Mouse (Mus musculus) midbrain, embryonic 14.5 days (tissue): ENCODE measurements at regions not wholly inside any gene's neighbourhood (a gene's known extent, or its start where the extent isn't known, plus 50 kb on each side); places are given as distances from the start of the nearest gene placed in this dataset.

Source experiments
- ATAC-seq: fragments of 200-750 bp; cut with Nextera tagmentation; 2 replicates; pipeline ENCODE4 v1.8.0; 2017; ENCODE audit warnings: moderate number of reproducible peaks, moderate library complexity; ENCODE audit not compliant: low FRiP score, low TSS enrichment
- DNase-seq: peaks from one replicate; pipeline ENCODE4 v3.0.0-alpha.2; 2015
- H3K27ac ChIP-seq: fragments of 300-500 bp; sonication (generic); replicated peaks from 2 replicates; pipeline ENCODE4 v1.5.1; 2014; ENCODE audit warnings: mild to moderate bottlenecking, low read depth, low read length, moderate library complexity
- H3K27me3 ChIP-seq: fragments of 300-500 bp; sonication (generic); 2 replicates; pipeline ENCODE4 v1.6.1; 2014; ENCODE audit warnings: low read length, control low read depth, mixed read lengths; ENCODE audit not compliant: control insufficient read depth, insufficient read depth
- H3K36me3 ChIP-seq: fragments of 300-500 bp; sonication (generic); 2 replicates; pipeline ENCODE4 v1.6.1; 2014; ENCODE audit warnings: low read length, control low read depth; ENCODE audit not compliant: control insufficient read depth, insufficient read depth
- H3K4me1 ChIP-seq: fragments of 300-500 bp; sonication (generic); 2 replicates; pipeline ENCODE4 v1.6.1; 2014; ENCODE audit warnings: mild to moderate bottlenecking, antibody characterized with exemption, low read length, control low read depth; ENCODE audit not compliant: control insufficient read depth, insufficient read depth
- H3K4me2 ChIP-seq: fragments of 300-500 bp; sonication (generic); 2 replicates; pipeline ENCODE4 v1.6.1; 2014; ENCODE audit warnings: mild to moderate bottlenecking, low read length, moderate library complexity
- H3K4me3 ChIP-seq: fragments of 300-500 bp; sonication (generic); replicated peaks from 2 replicates; pipeline ENCODE4 v1.5.1; 2014; ENCODE audit warnings: low read depth, low read length
- H3K9ac ChIP-seq: fragments of 300-500 bp; sonication (generic); replicated peaks from 2 replicates; pipeline ENCODE4 v1.6.1; 2014; ENCODE audit warnings: mild to moderate bottlenecking, low read length, moderate library complexity
- H3K9me3 ChIP-seq: fragments of 300-500 bp; sonication (generic); 2 replicates; pipeline ENCODE4 v1.6.1; 2016; ENCODE audit warnings: low read length, control low read depth, mixed read lengths; ENCODE audit not compliant: control insufficient read depth
- WGBS: fragments of 180-500 bp; shearing (Covaris S2); extraction: QIAGEN DNeasy Blood & Tissue Kit; methylation state at CpG from one replicate; pipeline ENCODE4 v1.1.7; 2014; 5-methylcytosine and 5-hydroxymethylcytosine counted together

GRCm38 (mm10) chr5:147794711-147795532 lies 65.3 kb upstream of the Pomp start:
- no peaks in the 10 kb centered on the region for H3K27me3 ChIP-seq
- H3K4me1 ChIP-seq, result no peaks in the 10 kb centered on the region
- DNase-seq (no peak), ATAC-seq (no peak)
- H3K27ac ChIP-seq, result no peak overlapping the region
- H3K9me3 ChIP-seq, result no peaks in the 10 kb centered on the region
- no peak overlapping the region for H3K4me2 ChIP-seq
- whole genome bisulfite sequencing, result 81% methylated on average over 17 of the region's 17 CpGs
- H3K4me3 ChIP-seq, result no peak overlapping the region
- H3K36me3 ChIP-seq, result no peaks in the 10 kb centered on the region
- no peak overlapping the region for H3K9ac ChIP-seq

GRCm38 (mm10) chr5:147793059-147793458 lies 67.2 kb upstream of the Pomp start:
- H3K36me3 ChIP-seq, result no peaks in the 10 kb centered on the region
- no peak overlapping the region for H3K4me2 ChIP-seq
- H3K9me3 ChIP-seq, result no peaks in the 10 kb centered on the region
- H3K4me1 ChIP-seq, result no peaks in the 10 kb centered on the region
- no peak overlapping the region for H3K9ac ChIP-seq
- ATAC-seq (no peak), DNase-seq (peak; percentile 27)
- H3K4me3 ChIP-seq, result no peak overlapping the region
- no peaks in the 10 kb centered on the region for H3K27me3 ChIP-seq
- H3K27ac ChIP-seq, result peak overlapping the region; percentile 37; the same call in 1 of the 2 replicates
- WGBS, result 60% methylated on average over 9 of the region's 9 CpGs

- Histone ChIP-seq H3K27ac (no peak overlapping the region), H3K4me3 (no peak overlapping the region), H3K9me3 (no peaks in the 10 kb centered on the region), H3K4me2 (no peak overlapping the region), H3K4me1 (no peaks in the 10 kb centered on the region), H3K36me3 (no peaks in the 10 kb centered on the region), H3K9ac (no peak overlapping the region), H3K27me3 (no peaks in the 10 kb centered on the region)
- ATAC-seq, result no peak
- 38% methylated on average over 4 of the region's 4 CpGs for WGBS
- peak; percentile 62 for DNase-seq
Observed at GRCm38 (mm10) chr5:147792638-147793037, 66.8 kb upstream of the Flt1 start.

GRCm38 (mm10) chr5:147791121-147791520 lies 65.3 kb upstream of the Flt1 start:
- no peak for DNase-seq
- Histone ChIP-seq H3K4me3 (no peak overlapping the region), H3K9me3 (no peaks in the 10 kb centered on the region), H3K27me3 (no peaks in the 10 kb centered on the region), H3K27ac (no peak overlapping the region), H3K4me2 (no peak overlapping the region), H3K4me1 (no peaks in the 10 kb centered on the region), H3K9ac (no peak overlapping the region), H3K36me3 (no peaks in the 10 kb centered on the region)
- ATAC-seq, result no peak

GRCm38 (mm10) chr5:147788496-147788895 lies 62.7 kb upstream of the Flt1 start:
- H3K9ac ChIP-seq, result no peak overlapping the region
- no peak overlapping the region for H3K4me2 ChIP-seq
- H3K4me3 ChIP-seq, result no peak overlapping the region
- H3K27me3 ChIP-seq, result no peaks in the 10 kb centered on the region
- WGBS, result 90% methylated on average over 6 of the region's 6 CpGs
- H3K27ac ChIP-seq, result no peak overlapping the region
- H3K9me3 ChIP-seq, result no peaks in the 10 kb centered on the region
- no peaks in the 10 kb centered on the region for H3K36me3 ChIP-seq
- DNase-seq (no peak), ATAC-seq (no peak)
- no peaks in the 10 kb centered on the region for H3K4me1 ChIP-seq

GRCm38 (mm10) chr5:147786857-147787256 lies 61.0 kb upstream of the Flt1 start:
- H3K9ac ChIP-seq, result no peak overlapping the region

GRCm38 (mm10) chr5:147784159-147784558 lies 58.3 kb upstream of the Flt1 start:
- no peak for DNase-seq
- Histone ChIP-seq H3K27me3 (no peaks in the 10 kb centered on the region), H3K36me3 (no peaks in the 10 kb centered on the region), H3K4me1 (0 out of 2 replicates have a peak, but pooled peaks cover 5% of the 10 kb centered on the region), H3K9ac (no peak overlapping the region), H3K4me2 (no peak overlapping the region), H3K4me3 (no peak overlapping the region), H3K9me3 (no peaks in the 10 kb centered on the region), H3K27ac (no peak overlapping the region)
- WGBS, result 93% methylated on average over 9 of the region's 9 CpGs
- no peak for ATAC-seq

More at GRCm38 (mm10) chr5:147786857-147787256, 61.0 kb upstream of the Flt1 start:
- ATAC-seq (no peak), DNase-seq (no peak)
- no peaks in the 10 kb centered on the region for H3K27me3 ChIP-seq
- 0 out of 2 replicates have a peak, but pooled peaks cover 5% of the 10 kb centered on the region for H3K4me1 ChIP-seq
- H3K27ac ChIP-seq, result no peak overlapping the region
- no peaks in the 10 kb centered on the region for H3K9me3 ChIP-seq
- H3K4me3 ChIP-seq, result no peak overlapping the region
- H3K4me2 ChIP-seq, result no peak overlapping the region
- H3K36me3 ChIP-seq, result no peaks in the 10 kb centered on the region
- WGBS, result 79% methylated on average over 5 of the region's 5 CpGs

GRCm38 (mm10) chr5:147783476-147783875 lies 57.7 kb upstream of the Flt1 start:
- Histone ChIP-seq H3K4me1 (0 out of 2 replicates have a peak, but pooled peaks cover 5% of the 10 kb centered on the region), H3K27me3 (no peaks in the 10 kb centered on the region), H3K9ac (no peak overlapping the region), H3K36me3 (no peaks in the 10 kb centered on the region), H3K4me2 (no peak overlapping the region), H3K9me3 (no peaks in the 10 kb centered on the region), H3K4me3 (no peak overlapping the region), H3K27ac (no peak overlapping the region)
- no peak for DNase-seq
- ATAC-seq, result no peak
- 65% methylated on average over 4 of the region's 4 CpGs for WGBS

- H3K27me3 ChIP-seq, result no peaks in the 10 kb centered on the region
- H3K36me3 ChIP-seq, result no peaks in the 10 kb centered on the region
- H3K4me1 ChIP-seq, result 0 out of 2 replicates have a peak, but pooled peaks cover 5% of the 10 kb centered on the region
- 36% methylated on average over 7 of the region's 7 CpGs for WGBS
- DNase-seq (no peak), ATAC-seq (no peak)
- no peak overlapping the region for H3K4me3 ChIP-seq
- H3K4me2 ChIP-seq, result no peak overlapping the region
- H3K9ac ChIP-seq, result no peak overlapping the region
- H3K27ac ChIP-seq, result no peak overlapping the region
- no peaks in the 10 kb centered on the region for H3K9me3 ChIP-seq
Observed at GRCm38 (mm10) chr5:147782761-147783160, 57.0 kb upstream of the Flt1 start.
